Mouse (Mus musculus) hindbrain, embryonic 10.5 days (tissue): ENCODE data around the gene Hist1h2ag. TPM values are rescaled to one million over a fixed set of nuclear protein-coding genes. Genes with fewer than 3 reads are reported as not detected.
A peak's percentile ranks its signal among the peaks of the same experiment; 100 is the strongest.
"Not testable (repeated sequence)": the region's sequence is repeated elsewhere in the genome, so short reads cannot be mapped to it uniquely, and the experiment has no call there.

Source experiments
- DNase-seq: peaks from one replicate; pipeline ENCODE4 v3.0.0-alpha.2; 2017; ENCODE audit warnings: low spot score
- H3K27ac ChIP-seq: fragments of 300-500 bp; sonication (generic); 2 replicates; pipeline ENCODE4 v1.5.1; 2016; ENCODE audit warnings: mild to moderate bottlenecking, moderate library complexity
- H3K27me3 ChIP-seq: fragments of 300-500 bp; sonication (generic); 2 replicates; pipeline ENCODE4 v1.6.1; 2016; ENCODE audit warnings: mild to moderate bottlenecking; ENCODE audit not compliant: poor library complexity, insufficient read depth, severe bottlenecking
- H3K36me3 ChIP-seq: fragments of 300-500 bp; sonication (generic); 2 replicates; pipeline ENCODE4 v1.6.1; 2016; ENCODE audit warnings: mild to moderate bottlenecking, moderate library complexity
- H3K4me1 ChIP-seq: fragments of 300-500 bp; sonication (generic); replicated peaks from 2 replicates; pipeline ENCODE4 v1.6.1; 2016; ENCODE audit warnings: mild to moderate bottlenecking
- H3K4me3 ChIP-seq: fragments of 300-500 bp; sonication (generic); 2 replicates; pipeline ENCODE4 v1.5.1; 2016; ENCODE audit warnings: mild to moderate bottlenecking, moderate library complexity
- H3K9me3 ChIP-seq: fragments of 300-500 bp; sonication (generic); 2 replicates; pipeline ENCODE4 v1.6.1; 2016; ENCODE audit warnings: mild to moderate bottlenecking, moderate library complexity
- WGBS: fragments of 180-500 bp; shearing (Covaris S2); methylation state at CpG from one replicate; pipeline ENCODE4 v1.1.7; 2016; 5-methylcytosine and 5-hydroxymethylcytosine counted together
- polyA plus RNA-seq: library from polyadenylated mRNA; unstranded; fragments of >200 nt; fragmentation: Nextera tagmentation; extraction: Ambion mirVana; gene quantifications from 2 replicates; pipeline ENCODE4 v1.2.1, GENCODE M21; 2016

Gene Hist1h2ag
- polyA plus RNA-seq, result 63.1 and 65.4 TPM in 2 replicates

DNA sequence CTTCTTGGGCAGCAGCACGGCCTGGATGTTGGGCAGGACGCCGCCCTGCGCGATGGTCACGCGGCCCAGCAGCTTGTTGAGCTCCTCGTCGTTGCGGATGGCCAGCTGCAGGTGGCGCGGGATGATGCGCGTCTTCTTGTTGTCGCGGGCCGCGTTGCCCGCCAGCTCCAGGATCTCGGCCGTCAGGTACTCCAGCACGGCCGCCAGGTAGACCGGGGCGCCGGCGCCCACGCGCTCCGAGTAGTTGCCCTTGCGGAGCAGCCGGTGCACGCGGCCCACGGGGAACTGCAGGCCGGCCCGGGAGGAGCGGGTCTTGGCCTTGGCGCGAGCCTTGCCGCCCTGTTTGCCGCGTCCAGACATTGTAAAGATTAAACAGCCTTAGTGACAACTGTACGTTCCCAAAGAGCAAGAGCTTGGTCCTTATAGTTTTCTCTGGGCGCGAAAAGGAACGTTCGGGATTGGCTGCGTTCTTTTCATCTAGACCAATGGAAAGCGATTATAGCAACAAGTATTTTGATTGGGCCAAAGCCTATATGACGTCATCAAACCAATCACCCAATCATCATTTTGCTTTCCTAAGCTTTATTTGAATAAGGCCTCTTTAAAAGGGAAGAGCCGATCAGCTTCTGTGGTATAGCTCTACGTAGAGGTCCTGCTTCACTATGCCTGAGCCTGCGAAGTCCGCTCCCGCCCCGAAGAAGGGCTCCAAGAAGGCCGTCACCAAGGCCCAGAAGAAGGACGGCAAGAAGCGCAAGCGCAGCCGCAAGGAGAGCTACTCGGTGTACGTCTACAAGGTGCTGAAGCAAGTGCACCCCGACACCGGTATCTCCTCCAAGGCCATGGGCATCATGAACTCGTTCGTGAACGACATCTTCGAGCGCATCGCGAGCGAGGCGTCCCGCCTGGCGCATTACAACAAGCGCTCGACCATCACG is at the start of gene Hist1h2ag, which contains the start of gene Hist1h2bj:
Gene Hist1h2ag, minus strand, starts transcription at position 377 of the 935 bp plus-strand sequence.
Gene Hist1h2bj, plus strand, starts transcription at position 647 of the 935 bp plus-strand sequence.
- peak within 1 kb of the TSS; percentile 94 for H3K27ac ChIP-seq
- H3K27me3 ChIP-seq, H3K9me3 ChIP-seq, H3K36me3 ChIP-seq: not testable (repeated sequence)
- WGBS, result under 1% methylated on average over 54 of the region's 80 CpGs
- H3K4me1 ChIP-seq, result peaks cover 34% of the 10 kb centered on the region
- H3K4me3 ChIP-seq, result peak within 1 kb of the TSS; percentile 57
- peak; percentile 89 for DNase-seq

DNA sequence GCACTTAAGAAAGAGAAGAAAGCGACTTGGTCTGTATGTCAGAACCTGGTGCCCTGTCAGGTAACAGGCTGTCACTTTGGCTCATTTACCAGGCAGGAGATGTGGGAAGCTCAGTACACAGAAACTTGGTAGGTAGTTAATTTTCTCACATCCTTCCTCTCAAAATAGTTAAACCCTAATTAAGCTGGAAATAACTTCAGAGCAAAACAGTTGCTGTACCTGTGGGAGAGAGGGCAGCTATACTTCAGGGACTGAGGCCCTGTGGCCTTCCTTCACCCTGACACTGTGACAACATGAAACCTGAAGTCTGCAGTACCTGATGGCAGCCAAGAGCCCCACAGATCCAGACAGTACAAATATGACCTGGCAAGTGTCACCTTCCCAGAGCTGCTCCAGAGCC is 41.4 kb upstream of the Hist1h2ag start, which contains the start of gene Vmn1r188:
Gene Vmn1r188, plus strand, starts transcription at position 301 of the 400 bp plus-strand sequence.
- DNase-seq, H3K27me3 ChIP-seq, H3K9me3 ChIP-seq, H3K36me3 ChIP-seq, H3K4me3 ChIP-seq, H3K27ac ChIP-seq, H3K4me1 ChIP-seq: not testable (repeated sequence)
- WGBS, result 91% methylated on average over 1 of the region's 1 CpGs

GRCm38 (mm10) chr13:22063468-22063867 is 20.7 kb upstream of the Hist1h2ag start:
- no peak overlapping the region for H3K4me3 ChIP-seq
- no peaks in the 10 kb centered on the region for H3K4me1 ChIP-seq
- WGBS, result 82% methylated on average over 1 of the region's 1 CpGs
- no peak overlapping the region for H3K27ac ChIP-seq
- H3K9me3 ChIP-seq, result peaks cover 4% of the 10 kb centered on the region; the same call in 1 of the 2 replicates
- H3K27me3 ChIP-seq, result no peaks in the 10 kb centered on the region
- DNase-seq, result no peak
- H3K36me3 ChIP-seq, result no peaks in the 10 kb centered on the region

- Histone ChIP-seq H3K4me1 (no peaks in the 10 kb centered on the region), H3K4me3 (no peak overlapping the region), H3K27me3 (no peaks in the 10 kb centered on the region), H3K36me3 (no peaks in the 10 kb centered on the region), H3K27ac (no peak overlapping the region), H3K9me3 (peaks cover 1% of the 10 kb centered on the region; the same call in 1 of the 2 replicates)
- DNase-seq, result no peak
- WGBS, result 70% methylated on average over 1 of the region's 1 CpGs
These were observed 18.7 kb upstream of the Hist1h2ag start for GRCm38 (mm10) chr13:22061422-22061821.

- 98% methylated on average over 1 of the region's 1 CpGs for WGBS
- DNase-seq, result no peak
- H3K27me3 ChIP-seq, result no peaks in the 10 kb centered on the region
- no peaks in the 10 kb centered on the region for H3K36me3 ChIP-seq
- no peaks in the 10 kb centered on the region for H3K9me3 ChIP-seq
- H3K4me1 ChIP-seq, result peaks cover 8% of the 10 kb centered on the region; the same call in 1 of the 2 replicates
- no peak overlapping the region for H3K27ac ChIP-seq
- no peak overlapping the region for H3K4me3 ChIP-seq
These were observed 11.0 kb upstream of the Hist1h2ag start for GRCm38 (mm10) chr13:22053754-22054153.

GRCm38 (mm10) chr13:22051523-22051859 is 8.7 kb upstream of the Hist1h2ag start:
- Histone ChIP-seq H3K9me3 (no peaks in the 10 kb centered on the region), H3K36me3 (no peaks in the 10 kb centered on the region), H3K27me3 (no peaks in the 10 kb centered on the region), H3K27ac (peak overlapping the region; percentile 87), H3K4me3 (peak overlapping the region; percentile 59), H3K4me1 (peaks cover 8% of the 10 kb centered on the region; the same call in 1 of the 2 replicates)
- WGBS, result 13% methylated on average over 5 of the region's 5 CpGs
- no peak for DNase-seq

- peak; percentile 95 for DNase-seq
- Histone ChIP-seq H3K27ac (peak overlapping the region; percentile 87), H3K4me1 (peaks cover 8% of the 10 kb centered on the region; the same call in 1 of the 2 replicates), H3K36me3 (no peaks in the 10 kb centered on the region), H3K27me3 (no peaks in the 10 kb centered on the region), H3K9me3 (no peaks in the 10 kb centered on the region), H3K4me3 (peak overlapping the region; percentile 59)
- under 1% methylated on average over 52 of the region's 52 CpGs for WGBS
These were observed 8.1 kb upstream of the Hist1h2ag start for GRCm38 (mm10) chr13:22050591-22051522.

DNA sequence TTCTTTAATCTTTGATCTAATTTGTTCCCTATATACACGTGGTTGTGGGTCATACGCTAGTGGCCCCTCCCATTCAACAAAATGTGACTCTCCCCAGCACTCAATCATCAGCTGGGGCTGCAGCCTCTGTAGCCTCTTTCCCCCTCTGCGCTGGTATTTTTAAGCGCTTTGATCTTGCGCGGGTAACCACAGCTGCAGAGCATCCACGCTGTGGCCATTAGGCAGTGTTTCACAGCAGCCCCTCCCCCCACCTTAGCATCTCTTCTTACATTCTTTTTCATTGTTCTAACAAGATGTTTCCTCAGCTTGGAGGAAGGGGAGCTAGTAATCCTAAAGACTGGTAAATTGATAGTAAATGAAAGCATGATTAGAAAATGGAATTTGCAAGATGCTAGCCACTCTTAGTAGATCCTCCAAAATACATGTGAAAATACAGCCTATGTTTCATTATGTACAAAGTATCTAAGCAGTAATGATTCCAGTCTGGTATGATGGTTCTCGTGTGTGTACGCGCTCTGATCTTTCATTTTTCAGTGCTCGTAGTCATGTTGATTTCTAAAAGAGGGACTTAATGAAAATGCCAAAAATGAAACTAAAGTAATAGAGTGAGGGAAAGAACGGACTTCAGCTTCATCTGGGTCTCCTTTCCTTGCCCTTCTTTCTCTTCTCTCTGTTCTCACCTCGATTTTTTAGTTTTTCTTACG is 7.1 kb upstream of the Hist1h2ag start:
- WGBS, result 1% methylated on average over 14 of the region's 14 CpGs
- no peaks in the 10 kb centered on the region for H3K27me3 ChIP-seq
- peak; percentile 82 for DNase-seq

GRCm38 (mm10) chr13:22049041-22049440 is 6.3 kb upstream of the Hist1h2ag start:
- H3K4me1 ChIP-seq, result peaks cover 16% of the 10 kb centered on the region
- H3K27ac ChIP-seq, result no peak overlapping the region
- WGBS, result 65% methylated on average over 2 of the region's 2 CpGs
- no peaks in the 10 kb centered on the region for H3K9me3 ChIP-seq
- no peaks in the 10 kb centered on the region for H3K36me3 ChIP-seq
- no peaks in the 10 kb centered on the region for H3K27me3 ChIP-seq
- DNase-seq, result no peak
- H3K4me3 ChIP-seq, result no peak overlapping the region

More for the DNA sequence above, 7.1 kb upstream of the Hist1h2ag start:
- peak overlapping the region; percentile 87 for H3K27ac ChIP-seq
- H3K9me3 ChIP-seq, result no peaks in the 10 kb centered on the region
- no peaks in the 10 kb centered on the region for H3K36me3 ChIP-seq
- peak overlapping the region; percentile 59 for H3K4me3 ChIP-seq
- peaks cover 10% of the 10 kb centered on the region; the same call in 1 of the 2 replicates for H3K4me1 ChIP-seq

DNA sequence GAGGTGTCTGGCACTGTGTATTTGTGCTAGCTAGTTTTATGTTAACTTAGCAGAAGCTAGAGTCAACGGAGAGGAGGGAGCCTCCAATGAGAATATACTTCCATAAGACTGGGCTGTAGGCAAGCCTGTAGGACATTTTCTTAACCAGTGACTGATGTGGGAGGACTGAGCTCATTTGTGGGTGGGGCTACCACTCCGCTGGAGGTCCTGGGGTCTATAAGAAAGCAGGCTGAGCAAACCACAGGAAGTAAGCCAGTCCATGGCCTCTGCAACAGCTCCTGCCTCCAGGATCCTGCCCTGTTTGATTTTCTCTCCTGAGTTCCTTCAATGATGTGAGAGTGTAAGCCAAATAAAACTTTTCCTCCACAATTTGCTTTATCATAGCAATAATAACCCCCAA is 2.6 kb upstream of the Hist1h2ag start:
- H3K36me3 ChIP-seq, result no peaks in the 10 kb centered on the region
- no peaks in the 10 kb centered on the region for H3K9me3 ChIP-seq
- H3K27me3 ChIP-seq, result no peaks in the 10 kb centered on the region
- H3K4me3 ChIP-seq, result no peak overlapping the region
- H3K27ac ChIP-seq, result no peak overlapping the region
- WGBS, result 69% methylated on average over 2 of the region's 2 CpGs
- DNase-seq, result no peak
- peaks cover 34% of the 10 kb centered on the region for H3K4me1 ChIP-seq

GRCm38 (mm10) chr13:22044432-22045155 is 1.9 kb upstream of the Hist1h2ag start:
- H3K27me3 ChIP-seq, result no peaks in the 10 kb centered on the region
- H3K4me1 ChIP-seq, result peaks cover 35% of the 10 kb centered on the region
- H3K4me3 ChIP-seq, result peak overlapping the region; percentile 54
- no peaks in the 10 kb centered on the region for H3K36me3 ChIP-seq
- no peak overlapping the region; the same call in 1 of the 2 replicates for H3K27ac ChIP-seq
- DNase-seq, result no peak
- H3K9me3 ChIP-seq, result no peaks in the 10 kb centered on the region
- 87% methylated on average over 6 of the region's 6 CpGs for WGBS
